Mouse (Mus musculus): ENCODE results near the gene Plagl2.

DNA sequence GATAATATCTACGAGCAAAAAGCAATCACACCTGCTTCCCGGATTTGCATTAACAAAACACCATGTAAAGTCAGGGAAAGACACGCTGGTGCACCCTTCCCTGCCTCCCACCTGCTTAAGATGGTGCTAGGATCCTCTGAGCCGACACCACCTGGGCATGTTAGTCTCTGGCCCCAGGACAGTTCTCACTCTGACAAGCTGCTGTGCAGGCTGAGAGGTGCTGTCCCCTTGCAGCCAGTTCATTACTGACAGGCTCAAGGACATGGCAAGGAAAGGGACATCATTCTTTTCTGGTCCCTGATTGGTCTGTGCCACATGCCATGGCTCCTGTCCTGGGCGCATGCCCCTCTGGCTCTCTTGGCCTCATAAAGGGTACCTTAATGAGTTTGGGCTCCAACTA lies 12.7 kb downstream of the Plagl2 start:
- TF ChIP-seq POLR2A (IDR thresholded peaks at IDR 0.05; ENCODE audit: borderline replicate concordance, extremely low read depth, low read depth, low read length) (no peak), CTCF (IDR thresholded peaks at IDR 0.05; ENCODE audit: insufficient read depth, low read length) (no peak)
